Mouse (Mus musculus) midbrain, embryonic 13.5 days (tissue): Measurements from ENCODE around the gene Hsd3b2. TPM values are rescaled to one million over a fixed set of nuclear protein-coding genes. Genes with fewer than 3 reads are reported as not detected.

ENCODE experiments used
- polyA plus RNA-seq: library from polyadenylated mRNA; unstranded; fragments of >200 nt; fragmentation: Nextera tagmentation; extraction: Ambion mirVana; gene quantifications from 2 replicates; pipeline ENCODE4 v1.2.1, GENCODE M21; 2015

Gene Hsd3b2
- polyA plus RNA-seq, 1 experiment from 2014 or later = not detected

Other genes starting within 250 kb of the Hsd3b2 start
- not detected in 2 replicates for gene Hsd3b4, start 214.0 kb downstream of the Hsd3b2 start, polyA plus RNA-seq
- gene Gm10681, start 135.7 kb downstream of the Hsd3b2 start, polyA plus RNA-seq = not detected in 2 replicates
- gene Hsd3b5, start 94.3 kb downstream of the Hsd3b2 start, polyA plus RNA-seq = not detected in 2 replicates
- 0.10 and 0.30 TPM in 2 replicates for gene Hsd3b3, start 38.6 kb upstream of the Hsd3b2 start, polyA plus RNA-seq
- 8.2 and 9.8 TPM in 2 replicates for gene Hsd3b6, start 89.9 kb upstream of the Hsd3b2 start, polyA plus RNA-seq
- 0.09 and 0.12 TPM in 2 replicates for gene Hsd3b1, start 135.3 kb upstream of the Hsd3b2 start, polyA plus RNA-seq
- gene Hao2, start 168.7 kb upstream of the Hsd3b2 start, polyA plus RNA-seq = not detected in 2 replicates